Mouse (Mus musculus) skeletal muscle tissue, adult 2 months (tissue): ENCODE data around the gene Mis18a.

Experiments used
- DNase-seq: peaks from one replicate; pipeline ENCODE4 v3.0.0-alpha.2; 2012; ENCODE audit warnings: low read depth, low spot score

Gene Mis18a

DNA sequence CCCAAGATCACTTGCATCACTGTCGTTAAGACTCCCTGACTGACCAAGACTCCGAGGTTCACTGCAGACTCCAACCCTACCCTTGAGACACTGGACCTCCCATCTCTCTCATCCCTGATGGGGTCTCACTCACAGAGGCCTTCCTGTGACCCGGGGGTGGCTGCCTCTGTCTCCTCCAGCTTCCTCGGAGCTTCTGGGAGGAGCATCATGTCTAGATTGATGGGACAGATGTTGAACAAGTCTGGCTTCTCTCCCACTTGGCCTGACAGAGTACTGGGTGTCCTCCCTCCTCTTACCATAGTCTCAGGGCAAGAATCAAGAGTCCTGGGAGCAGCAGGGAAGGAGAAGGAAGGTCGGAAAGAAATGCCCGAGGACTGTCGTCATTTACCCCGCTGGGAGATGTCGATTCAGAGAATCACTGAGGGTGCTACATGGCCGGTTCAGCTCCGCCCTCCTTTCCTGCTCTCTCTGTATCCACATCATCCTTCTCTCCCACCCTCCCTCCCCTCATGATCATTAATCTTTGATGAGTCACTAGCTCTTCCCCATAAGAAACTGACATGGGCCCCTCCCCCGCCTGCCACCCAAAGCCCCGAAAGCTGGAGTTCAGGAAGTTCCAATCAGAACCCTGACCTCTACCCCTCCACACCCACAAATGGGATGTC is 22.9 kb downstream of the Mis18a start:
- no peak for DNase-seq

DNA sequence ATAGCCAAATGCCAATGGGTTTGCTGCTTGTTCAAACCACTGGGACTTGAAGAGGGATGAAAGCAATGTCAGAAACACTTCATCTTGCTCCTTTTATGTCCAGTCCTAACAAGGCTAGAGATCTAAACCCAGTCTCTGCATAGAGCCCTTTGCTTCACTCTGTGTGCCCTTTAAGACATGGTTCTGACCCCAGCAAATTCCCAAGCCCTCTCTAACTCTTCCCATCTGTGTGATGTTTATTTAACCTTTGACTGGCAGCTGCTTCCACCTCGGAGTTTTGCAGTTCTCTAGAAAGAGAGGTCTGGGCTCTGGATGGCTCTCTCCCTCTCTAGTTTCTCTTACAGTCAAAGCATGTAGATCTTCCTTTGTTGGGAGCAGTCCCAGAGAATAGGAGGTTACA is 23.6 kb downstream of the Mis18a start:
- DNase-seq: no peak

GRCm38 (mm10) chr16:90701541-90701940 is 25.7 kb downstream of the Mis18a start:
- DNase-seq: no peak

GRCm38 (mm10) chr16:90699390-90699789 is 27.8 kb downstream of the Mis18a start:
- DNase-seq: no peak

DNA sequence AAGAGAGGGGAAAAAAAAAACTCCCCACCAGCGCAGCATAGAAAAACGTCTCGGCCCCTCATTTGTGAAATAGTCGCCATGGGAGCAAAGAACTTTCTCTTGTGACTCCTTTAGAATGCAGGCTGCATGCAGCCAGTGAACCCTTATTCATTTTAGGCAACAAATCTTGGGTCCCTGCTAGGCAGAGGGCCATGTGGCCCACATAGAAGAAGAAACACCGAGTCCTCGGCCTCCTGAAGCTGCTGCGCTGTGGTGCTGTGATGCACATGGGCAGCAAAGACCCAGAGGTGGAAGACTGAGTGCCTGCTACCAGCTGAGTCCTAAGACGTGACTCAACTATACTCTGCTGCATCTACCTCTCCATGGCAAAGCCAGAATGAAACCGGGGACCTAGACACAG is 30.9 kb downstream of the Mis18a start:
- no peak for DNase-seq

- no peak for DNase-seq
Measured at GRCm38 (mm10) chr16:90695121-90695520, 32.1 kb downstream of the Mis18a start.

DNA sequence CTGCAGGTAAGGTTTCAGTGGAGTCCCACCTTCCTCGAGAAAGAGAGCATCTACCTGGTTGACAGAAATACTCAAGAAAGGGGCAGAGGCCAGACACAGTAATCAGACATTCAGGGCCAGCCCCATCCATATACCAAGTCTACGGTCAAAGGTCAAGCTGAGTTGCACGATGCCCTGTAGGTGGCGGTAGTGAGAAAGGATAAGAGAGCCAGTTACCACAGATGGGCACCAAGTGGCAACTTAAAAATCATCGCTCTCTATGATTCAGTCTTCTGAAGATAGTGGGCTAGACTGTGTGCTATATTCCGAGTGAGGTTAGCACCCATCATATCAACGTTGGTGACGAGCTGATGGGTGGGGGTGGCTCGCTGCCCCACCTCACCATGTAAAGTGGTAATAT is 32.5 kb downstream of the Mis18a start:
- DNase-seq: no peak

GRCm38 (mm10) chr16:90693625-90694024 is 33.6 kb downstream of the Mis18a start:
- no peak for DNase-seq

GRCm38 (mm10) chr16:90692704-90693385 is 34.4 kb downstream of the Mis18a start:
- peak; percentile 46 for DNase-seq

DNA sequence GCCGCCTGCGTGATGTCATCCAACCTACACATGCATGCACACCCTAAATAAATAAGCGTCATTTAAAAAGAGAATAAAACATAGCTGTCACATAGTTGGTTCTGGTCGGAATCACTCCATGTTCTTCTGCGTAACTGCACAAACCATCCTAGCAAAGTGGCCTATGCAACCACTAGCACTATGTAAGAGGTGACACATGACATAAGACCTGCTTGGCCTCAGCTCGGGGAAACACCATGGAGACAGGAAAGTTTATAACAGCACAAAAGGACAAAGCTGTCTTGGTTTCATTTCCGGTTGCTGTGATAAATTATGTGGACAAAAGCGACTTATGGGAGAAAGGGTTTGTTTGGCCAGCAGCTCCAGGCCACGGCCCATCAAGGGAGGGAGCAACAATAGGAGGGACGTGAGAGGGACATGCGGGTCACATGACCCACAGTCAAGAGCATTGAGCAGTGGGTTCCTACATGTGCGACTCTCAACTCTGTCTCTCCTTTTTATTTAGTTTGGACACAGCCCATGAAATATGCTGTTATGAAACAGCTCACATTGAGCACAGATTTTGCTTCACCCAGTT is 39.4 kb downstream of the Mis18a start:
- DNase-seq: no peak

DNA sequence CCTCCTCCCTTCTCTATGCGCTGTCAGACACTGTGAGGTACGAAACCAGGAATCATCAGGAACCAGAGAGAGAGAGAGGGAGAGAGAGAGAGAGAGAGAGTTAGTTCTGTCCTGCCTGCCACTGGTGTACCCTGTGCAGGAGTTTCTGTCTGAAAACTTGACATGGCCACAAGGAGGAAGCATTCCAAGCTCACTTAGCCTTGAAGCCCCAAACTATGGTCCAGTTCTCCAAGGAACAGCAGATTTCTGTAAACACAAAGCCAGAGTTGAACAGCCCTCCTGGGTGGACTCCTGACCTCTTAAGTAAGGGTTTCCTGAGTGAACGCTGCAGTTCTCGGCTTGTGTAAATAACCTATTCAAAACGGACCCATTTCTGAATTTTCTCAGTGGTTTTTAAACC is 40.2 kb downstream of the Mis18a start:
- no peak for DNase-seq

- no peak for DNase-seq
Measured at GRCm38 (mm10) chr16:90684092-90684491, 43.1 kb downstream of the Mis18a start.

DNA sequence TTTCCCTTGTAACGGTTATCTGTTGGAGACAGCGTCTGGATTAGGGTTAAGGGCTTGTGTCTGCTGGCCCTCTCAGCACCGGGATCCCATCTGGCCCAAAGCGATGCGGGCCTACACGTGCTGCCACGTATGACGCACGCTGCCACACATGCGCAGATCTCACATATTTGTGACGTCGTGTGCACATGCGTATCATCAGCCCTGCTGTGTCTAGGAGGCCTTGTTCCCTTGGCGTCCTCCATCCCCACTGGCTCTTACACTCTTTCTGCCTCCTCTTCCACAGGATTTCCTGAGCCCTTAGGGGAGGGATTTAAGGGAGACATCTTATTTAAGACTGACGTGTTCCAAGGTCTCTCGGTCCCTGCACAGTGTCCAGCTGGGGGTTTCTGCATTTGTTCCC is 47.2 kb downstream of the Mis18a start:
- no peak for DNase-seq

GRCm38 (mm10) chr16:90678820-90679219 is 48.4 kb downstream of the Mis18a start:
- no peak for DNase-seq

DNA sequence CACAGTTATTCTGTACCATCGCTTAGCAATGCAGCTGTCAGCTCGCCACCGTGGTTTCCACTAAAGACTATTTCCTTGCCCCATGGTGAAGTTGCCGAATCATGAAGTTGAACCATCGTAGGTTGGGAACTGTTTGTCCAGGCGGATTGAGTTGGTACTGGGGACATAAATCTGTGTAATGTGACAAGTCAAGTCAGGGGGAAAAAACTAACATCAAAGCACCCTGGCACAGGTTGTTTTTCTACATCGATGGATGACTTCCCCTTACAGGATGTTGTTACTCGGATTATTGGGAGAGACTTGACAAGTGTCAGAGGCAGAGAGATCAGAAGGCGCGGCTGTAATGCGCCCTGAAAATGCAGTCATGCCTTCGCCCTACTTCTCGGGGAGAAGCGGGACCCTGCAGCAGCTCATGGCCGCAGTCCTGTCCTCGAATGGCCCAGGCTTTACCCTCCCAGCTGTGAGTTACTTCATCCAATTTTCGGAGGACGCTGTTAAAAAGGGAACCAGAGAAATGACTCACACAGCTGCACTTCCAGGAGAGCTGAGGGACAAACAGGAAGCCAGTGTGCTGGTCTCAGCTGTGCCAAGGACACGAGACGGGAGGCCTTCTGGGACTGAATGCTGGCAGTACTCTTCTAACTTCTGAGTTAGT is 50.2 kb downstream of the Mis18a start:
- peak; percentile 83 for DNase-seq

GRCm38 (mm10) chr16:90674651-90675050 is 52.6 kb downstream of the Mis18a start:
- DNase-seq: no peak

DNA sequence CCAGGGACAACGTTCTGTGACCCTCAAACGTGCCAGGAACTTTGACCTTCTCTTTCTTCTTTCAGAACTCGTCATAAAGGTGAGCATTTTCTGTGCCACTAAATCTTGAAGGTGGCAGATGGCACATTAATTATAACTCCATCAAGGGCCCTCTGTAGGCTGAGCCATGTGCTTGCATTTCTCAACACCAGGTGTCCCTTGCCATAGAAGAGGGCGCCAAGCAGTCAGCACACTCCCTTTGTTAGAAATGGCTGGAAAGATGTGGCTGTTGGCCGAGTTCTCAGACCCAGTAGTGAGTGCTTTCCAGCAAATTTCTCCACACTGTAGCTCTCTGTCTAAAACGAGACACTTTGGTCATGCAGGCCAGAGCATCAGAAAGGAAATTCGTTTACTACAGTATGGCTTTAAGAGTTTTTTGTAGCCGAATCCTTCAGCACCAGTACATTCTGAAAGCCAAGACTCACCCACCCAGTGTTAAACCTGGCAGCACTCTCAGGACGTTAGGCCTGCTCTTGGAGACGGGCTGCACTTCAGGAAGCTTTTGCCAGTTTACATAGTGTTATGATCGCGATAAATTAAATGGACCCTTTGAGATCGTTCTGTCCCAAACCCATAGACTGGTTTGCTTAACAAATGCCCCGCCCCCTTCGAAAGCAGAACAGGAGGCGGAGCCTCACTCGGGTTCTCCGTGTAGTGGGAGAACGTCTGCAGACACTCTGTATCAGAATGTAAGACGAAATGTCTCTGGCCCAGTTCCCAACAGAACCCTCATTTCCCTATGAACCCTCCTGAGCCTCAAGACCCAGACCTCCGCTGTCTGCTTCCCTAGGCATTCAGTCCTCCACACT is 53.5 kb downstream of the Mis18a start:
- no peak for DNase-seq
